Mouse (Mus musculus): ENCODE results near the gene Rft1.

Gene Rft1

GRCm38 (mm10) chr14:30671095-30671985 lies 17.2 kb downstream of the Rft1 start:
- no peak overlapping the region for H3K4me3 ChIP-seq (replicated peaks; ENCODE audit: low read length)
- H3K36me3 ChIP-seq (ENCODE audit: insufficient read depth, low read length) = peaks cover 95% of the 10 kb centered on the region
- no peaks in the 10 kb centered on the region for H3K9me3 ChIP-seq (ENCODE audit: low read length)
- H3K4me1 ChIP-seq (replicated peaks; ENCODE audit: low read depth, low read length) = no peaks in the 10 kb centered on the region; the same call in 1 of the 2 replicates
- no peaks in the 10 kb centered on the region for H3K27me3 ChIP-seq (ENCODE audit: insufficient read depth, low read length)
- TF ChIP-seq NANOG (IDR thresholded peaks at IDR 0.05; ENCODE audit: borderline replicate concordance, low read length) (no peak), POU5F1 (IDR thresholded peaks at IDR 0.05; ENCODE audit: borderline replicate concordance, low read length) (no peak), CTCF (conservative IDR thresholded peaks at IDR 0.05; ENCODE audit: low read length) (no peak)

DNA sequence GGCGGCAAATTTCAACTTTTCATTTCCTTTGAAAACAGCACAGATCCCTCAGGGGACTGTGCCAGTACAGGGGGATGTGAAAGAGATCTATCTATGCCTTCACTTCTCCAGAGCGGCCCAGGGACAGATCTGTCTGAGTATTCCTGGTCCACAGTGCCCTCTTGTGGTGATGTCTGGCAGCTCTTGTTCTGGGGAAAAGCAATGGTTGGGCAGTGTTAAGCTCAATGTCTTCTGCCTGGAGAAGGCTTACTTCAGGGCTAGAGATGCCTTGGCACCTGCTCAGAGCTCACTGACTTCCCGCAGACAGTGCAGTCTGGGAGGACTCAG lies 17.8 kb downstream of the Rft1 start:
- Histone ChIP-seq H3K9me3 (ENCODE audit: low read length) (no peaks in the 10 kb centered on the region), H3K4me1 (replicated peaks; ENCODE audit: low read depth, low read length) (no peaks in the 10 kb centered on the region; the same call in 1 of the 2 replicates), H3K4me3 (replicated peaks; ENCODE audit: low read length) (no peak overlapping the region), H3K27me3 (ENCODE audit: insufficient read depth, low read length) (no peaks in the 10 kb centered on the region), H3K36me3 (ENCODE audit: insufficient read depth, low read length) (peaks cover 95% of the 10 kb centered on the region)
- TF ChIP-seq CTCF (conservative IDR thresholded peaks at IDR 0.05; ENCODE audit: low read length) (peak; percentile 85), POU5F1 (IDR thresholded peaks at IDR 0.05; ENCODE audit: borderline replicate concordance, low read length) (no peak)

- Histone ChIP-seq H3K9me3 (ENCODE audit: low read length) (no peaks in the 10 kb centered on the region), H3K27me3 (ENCODE audit: insufficient read depth, low read length) (no peaks in the 10 kb centered on the region), H3K4me3 (replicated peaks; ENCODE audit: low read length) (no peak overlapping the region), H3K36me3 (ENCODE audit: insufficient read depth, low read length) (peaks cover 95% of the 10 kb centered on the region), H3K4me1 (replicated peaks; ENCODE audit: low read depth, low read length) (no peaks in the 10 kb centered on the region; the same call in 1 of the 2 replicates)
- TF ChIP-seq NANOG (IDR thresholded peaks at IDR 0.05; ENCODE audit: borderline replicate concordance, low read length) = no peak
- TF ChIP-seq POU5F1 (IDR thresholded peaks at IDR 0.05; ENCODE audit: borderline replicate concordance, low read length) = no peak
- TF ChIP-seq CTCF (conservative IDR thresholded peaks at IDR 0.05; ENCODE audit: low read length) = no peak
Observed at GRCm38 (mm10) chr14:30674947-30675346, 20.8 kb downstream of the Rft1 start.

- peaks cover 83% of the 10 kb centered on the region for H3K36me3 ChIP-seq (ENCODE audit: insufficient read depth, low read length)
- no peaks in the 10 kb centered on the region for H3K4me1 ChIP-seq (replicated peaks; ENCODE audit: low read depth, low read length)
- H3K27me3 ChIP-seq (ENCODE audit: insufficient read depth, low read length) = no peaks in the 10 kb centered on the region
- H3K4me3 ChIP-seq (replicated peaks; ENCODE audit: low read length) = no peak overlapping the region
- no peak for TF ChIP-seq NANOG (IDR thresholded peaks at IDR 0.05; ENCODE audit: borderline replicate concordance, low read length)
- TF ChIP-seq POU5F1 (IDR thresholded peaks at IDR 0.05; ENCODE audit: borderline replicate concordance, low read length) = no peak
- no peaks in the 10 kb centered on the region for H3K9me3 ChIP-seq (ENCODE audit: low read length)
Observed at GRCm38 (mm10) chr14:30682131-30682530, 28.0 kb downstream of the Rft1 start.

GRCm38 (mm10) chr14:30690685-30691084 lies 36.5 kb downstream of the Rft1 start:
- no peak overlapping the region for H3K4me3 ChIP-seq (replicated peaks; ENCODE audit: low read length)
- TF ChIP-seq POU5F1 (IDR thresholded peaks at IDR 0.05; ENCODE audit: borderline replicate concordance, low read length) = no peak
- no peak for TF ChIP-seq NANOG (IDR thresholded peaks at IDR 0.05; ENCODE audit: borderline replicate concordance, low read length)
- no peak for TF ChIP-seq CTCF (conservative IDR thresholded peaks at IDR 0.05; ENCODE audit: low read length)
- peaks cover 53% of the 10 kb centered on the region for H3K36me3 ChIP-seq (ENCODE audit: insufficient read depth, low read length)
- H3K9me3 ChIP-seq (ENCODE audit: low read length) = no peaks in the 10 kb centered on the region
- no peaks in the 10 kb centered on the region for H3K27me3 ChIP-seq (ENCODE audit: insufficient read depth, low read length)
- no peaks in the 10 kb centered on the region for H3K4me1 ChIP-seq (replicated peaks; ENCODE audit: low read depth, low read length)

- Histone ChIP-seq H3K4me3 (replicated peaks; ENCODE audit: low read length) (no peak overlapping the region), H3K4me1 (replicated peaks; ENCODE audit: low read depth, low read length) (no peaks in the 10 kb centered on the region), H3K36me3 (ENCODE audit: insufficient read depth, low read length) (peaks cover 41% of the 10 kb centered on the region), H3K9me3 (ENCODE audit: low read length) (no peaks in the 10 kb centered on the region), H3K27me3 (ENCODE audit: insufficient read depth, low read length) (no peaks in the 10 kb centered on the region)
- TF ChIP-seq NANOG (IDR thresholded peaks at IDR 0.05; ENCODE audit: borderline replicate concordance, low read length) (no peak), CTCF (conservative IDR thresholded peaks at IDR 0.05; ENCODE audit: low read length) (no peak), POU5F1 (IDR thresholded peaks at IDR 0.05; ENCODE audit: borderline replicate concordance, low read length) (no peak)
Observed at GRCm38 (mm10) chr14:30692439-30692838, 38.3 kb downstream of the Rft1 start.

GRCm38 (mm10) chr14:30694786-30695185 lies 40.6 kb downstream of the Rft1 start:
- no peak overlapping the region for H3K4me3 ChIP-seq (replicated peaks; ENCODE audit: low read length)
- no peaks in the 10 kb centered on the region for H3K27me3 ChIP-seq (ENCODE audit: insufficient read depth, low read length)
- H3K9me3 ChIP-seq (ENCODE audit: low read length) = no peaks in the 10 kb centered on the region
- TF ChIP-seq NANOG (IDR thresholded peaks at IDR 0.05; ENCODE audit: borderline replicate concordance, low read length) = no peak
- no peak for TF ChIP-seq POU5F1 (IDR thresholded peaks at IDR 0.05; ENCODE audit: borderline replicate concordance, low read length)
- no peak for TF ChIP-seq CTCF (conservative IDR thresholded peaks at IDR 0.05; ENCODE audit: low read length)
- H3K4me1 ChIP-seq (replicated peaks; ENCODE audit: low read depth, low read length) = no peaks in the 10 kb centered on the region
- H3K36me3 ChIP-seq (ENCODE audit: insufficient read depth, low read length) = peaks cover 26% of the 10 kb centered on the region

GRCm38 (mm10) chr14:30695609-30696008 lies 41.4 kb downstream of the Rft1 start:
- H3K27me3 ChIP-seq (ENCODE audit: insufficient read depth, low read length) = no peaks in the 10 kb centered on the region
- H3K36me3 ChIP-seq (ENCODE audit: insufficient read depth, low read length) = peaks cover 18% of the 10 kb centered on the region
- no peaks in the 10 kb centered on the region for H3K4me1 ChIP-seq (replicated peaks; ENCODE audit: low read depth, low read length)
- TF ChIP-seq NANOG (IDR thresholded peaks at IDR 0.05; ENCODE audit: borderline replicate concordance, low read length) (no peak), POU5F1 (IDR thresholded peaks at IDR 0.05; ENCODE audit: borderline replicate concordance, low read length) (no peak), CTCF (conservative IDR thresholded peaks at IDR 0.05; ENCODE audit: low read length) (no peak)
- no peak overlapping the region for H3K4me3 ChIP-seq (replicated peaks; ENCODE audit: low read length)
- H3K9me3 ChIP-seq (ENCODE audit: low read length) = no peaks in the 10 kb centered on the region

Data from E14TG2a.4 (cell line).